Mouse (Mus musculus) heart, embryonic 10.5 days (tissue): ENCODE results near the gene Inpp4b. TPM values are rescaled to one million over a fixed set of nuclear protein-coding genes. Genes with fewer than 3 reads are reported as not detected.

Source experiments
- DNase-seq: peaks from one replicate; pipeline ENCODE4 v3.0.0-alpha.2; 2017; ENCODE audit warnings: low spot score
- H3K27ac ChIP-seq: fragments of 300-500 bp; sonication (generic); 2 replicates; pipeline ENCODE4 v1.5.1; 2016; ENCODE audit warnings: mild to moderate bottlenecking
- H3K27me3 ChIP-seq: fragments of 300-500 bp; sonication (generic); 2 replicates; pipeline ENCODE4 v1.6.1; 2016; ENCODE audit warnings: mild to moderate bottlenecking; ENCODE audit not compliant: poor library complexity, insufficient read depth, severe bottlenecking
- H3K36me3 ChIP-seq: fragments of 300-500 bp; sonication (generic); 2 replicates; pipeline ENCODE4 v1.6.1; 2016; ENCODE audit warnings: mild to moderate bottlenecking, moderate library complexity
- H3K4me1 ChIP-seq: fragments of 300-500 bp; sonication (generic); 2 replicates; pipeline ENCODE4 v1.6.1; 2016; ENCODE audit warnings: mild to moderate bottlenecking
- H3K4me3 ChIP-seq: fragments of 300-500 bp; sonication (generic); 2 replicates; pipeline ENCODE4 v1.5.1; 2016; ENCODE audit warnings: mild to moderate bottlenecking, moderate library complexity
- H3K9me3 ChIP-seq: fragments of 300-500 bp; sonication (generic); 2 replicates; pipeline ENCODE4 v1.6.1; 2016; ENCODE audit warnings: mild to moderate bottlenecking, moderate library complexity
- WGBS: fragments of 180-500 bp; shearing (Covaris S2); methylation state at CpG from one replicate; pipeline ENCODE4 v1.1.7; 2016; 5-methylcytosine and 5-hydroxymethylcytosine counted together
- polyA plus RNA-seq: library from polyadenylated mRNA; unstranded; fragments of >200 nt; fragmentation: Nextera tagmentation; extraction: Ambion mirVana; gene quantifications from 2 replicates; pipeline ENCODE4 v1.2.1, GENCODE M21; 2016

Gene Inpp4b
- polyA plus RNA-seq, 1 experiment from 2014 or later = 6.0 TPM

- peaks cover 21% of the 10 kb centered on the region for H3K4me1 ChIP-seq
- no peaks in the 10 kb centered on the region for H3K9me3 ChIP-seq
- peak; percentile 75 for DNase-seq
- WGBS = 17% methylated on average over 12 of the region's 12 CpGs
- H3K27me3 ChIP-seq = no peaks in the 10 kb centered on the region
- peak overlapping the region; percentile 75 for H3K27ac ChIP-seq
- H3K36me3 ChIP-seq = no peaks in the 10 kb centered on the region
- peak overlapping the region; percentile 41 for H3K4me3 ChIP-seq
Observed at GRCm38 (mm10) chr8:81767411-81768312, 425.3 kb downstream of the Inpp4b start.

DNA sequence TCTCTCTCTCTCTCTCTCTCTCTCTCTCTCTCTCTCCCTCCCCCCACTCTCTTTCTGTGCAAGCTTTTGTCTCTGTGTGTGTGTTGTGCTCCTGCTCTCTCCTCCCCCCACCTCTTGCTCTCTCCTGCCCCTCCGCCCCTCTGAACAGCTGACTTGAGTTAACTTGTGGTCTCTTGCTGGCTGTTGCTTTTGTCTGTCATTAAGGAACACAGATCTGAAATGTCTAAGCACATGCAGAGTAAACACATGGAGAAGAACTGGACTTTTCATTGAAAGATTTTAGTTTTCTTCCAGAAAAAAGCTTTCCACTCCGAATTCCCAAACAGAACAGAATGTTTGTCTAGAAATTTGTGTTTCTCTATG is 425.9 kb downstream of the Inpp4b start:
- no peaks in the 10 kb centered on the region for H3K9me3 ChIP-seq
- no peak for DNase-seq
- peaks cover 21% of the 10 kb centered on the region for H3K4me1 ChIP-seq
- 49% methylated on average over 2 of the region's 2 CpGs for WGBS
- peak overlapping the region; percentile 41 for H3K4me3 ChIP-seq
- H3K27me3 ChIP-seq = no peaks in the 10 kb centered on the region
- no peaks in the 10 kb centered on the region for H3K36me3 ChIP-seq
- peak overlapping the region; percentile 75 for H3K27ac ChIP-seq

- Histone ChIP-seq H3K27ac (peak overlapping the region; percentile 75; the same call in 1 of the 2 replicates), H3K4me1 (peaks cover 21% of the 10 kb centered on the region), H3K27me3 (no peaks in the 10 kb centered on the region), H3K9me3 (no peaks in the 10 kb centered on the region), H3K4me3 (peak overlapping the region; percentile 41; the same call in 1 of the 2 replicates), H3K36me3 (no peaks in the 10 kb centered on the region)
- WGBS = 62% methylated on average over 2 of the region's 2 CpGs
- no peak for DNase-seq
Observed at GRCm38 (mm10) chr8:81768731-81769445, 426.5 kb downstream of the Inpp4b start.

DNA sequence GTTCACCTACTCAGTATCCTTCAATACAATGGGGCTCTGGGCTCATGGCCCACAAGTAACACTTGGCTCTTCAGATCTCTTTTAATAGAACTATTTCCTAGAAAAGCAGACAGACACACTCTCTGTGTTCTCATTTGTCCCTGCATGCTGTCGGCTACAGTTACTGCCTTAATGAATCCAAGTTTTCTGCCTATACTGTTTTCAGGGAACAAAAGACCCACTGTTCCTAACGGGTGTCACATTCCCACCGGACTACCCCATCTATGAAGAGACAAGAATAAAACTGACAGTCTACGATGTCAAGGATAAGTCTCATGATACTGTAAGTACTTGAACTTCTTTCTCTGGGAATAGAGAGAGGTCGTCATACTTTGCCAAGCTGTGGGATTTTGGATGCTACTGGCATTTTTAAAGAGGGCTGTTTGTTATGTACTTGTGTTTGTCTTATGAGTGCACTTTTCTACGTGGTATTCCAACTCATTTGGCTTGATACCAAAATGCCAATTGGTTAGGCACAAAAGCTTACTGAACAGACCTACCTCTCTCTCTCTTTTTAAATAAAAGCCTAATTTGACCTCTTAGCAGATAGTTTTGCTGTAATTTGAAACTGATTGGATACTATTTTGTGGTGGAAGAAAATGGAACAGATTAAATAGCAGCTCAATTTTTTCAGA is 428.4 kb downstream of the Inpp4b start:
- DNase-seq = no peak
- Histone ChIP-seq H3K27ac (no peak overlapping the region), H3K36me3 (no peaks in the 10 kb centered on the region), H3K27me3 (no peaks in the 10 kb centered on the region), H3K9me3 (no peaks in the 10 kb centered on the region), H3K4me1 (peaks cover 20% of the 10 kb centered on the region), H3K4me3 (no peak overlapping the region)
- WGBS = 62% methylated on average over 6 of the region's 6 CpGs

DNA sequence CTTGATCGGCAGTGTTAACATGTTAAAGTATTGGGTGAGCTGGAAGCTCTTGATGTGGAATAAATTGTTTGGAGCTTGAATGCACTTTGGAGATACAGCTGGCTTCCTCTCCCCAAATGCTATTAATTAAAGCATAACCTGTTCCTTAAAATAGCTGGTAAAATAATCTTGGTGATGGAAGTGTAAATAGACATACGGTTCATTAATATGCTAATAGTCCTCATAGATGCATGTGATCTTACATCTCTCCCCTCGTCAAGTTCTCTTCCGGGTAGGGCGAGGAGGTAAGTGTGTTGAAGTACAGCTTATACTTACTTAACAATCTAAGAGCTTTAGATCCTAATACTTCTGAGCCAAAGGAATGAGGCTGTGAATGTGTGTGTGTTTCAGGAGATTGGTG is 430.5 kb downstream of the Inpp4b start:
- no peaks in the 10 kb centered on the region for H3K9me3 ChIP-seq
- H3K27me3 ChIP-seq = no peaks in the 10 kb centered on the region
- 86% methylated on average over 5 of the region's 5 CpGs for WGBS
- H3K36me3 ChIP-seq = no peaks in the 10 kb centered on the region
- no peak for DNase-seq
- H3K27ac ChIP-seq = no peak overlapping the region
- H3K4me1 ChIP-seq = peaks cover 6% of the 10 kb centered on the region; the same call in 1 of the 2 replicates
- H3K4me3 ChIP-seq = no peak overlapping the region

- H3K27ac ChIP-seq = no peak overlapping the region
- no peaks in the 10 kb centered on the region for H3K36me3 ChIP-seq
- WGBS = 79% methylated on average over 9 of the region's 9 CpGs
- no peaks in the 10 kb centered on the region for H3K9me3 ChIP-seq
- DNase-seq = no peak
- no peaks in the 10 kb centered on the region for H3K27me3 ChIP-seq
- no peak overlapping the region for H3K4me3 ChIP-seq
- H3K4me1 ChIP-seq = no peaks in the 10 kb centered on the region
Observed at GRCm38 (mm10) chr8:81773305-81773965, 431.1 kb downstream of the Inpp4b start.

- H3K4me1 ChIP-seq = no peaks in the 10 kb centered on the region
- WGBS = 85% methylated on average over 4 of the region's 4 CpGs
- no peak for DNase-seq
- no peaks in the 10 kb centered on the region for H3K27me3 ChIP-seq
- no peaks in the 10 kb centered on the region for H3K9me3 ChIP-seq
- H3K27ac ChIP-seq = no peak overlapping the region
- H3K4me3 ChIP-seq = no peak overlapping the region
- H3K36me3 ChIP-seq = no peaks in the 10 kb centered on the region
Observed at GRCm38 (mm10) chr8:81774010-81774409, 431.7 kb downstream of the Inpp4b start.

DNA sequence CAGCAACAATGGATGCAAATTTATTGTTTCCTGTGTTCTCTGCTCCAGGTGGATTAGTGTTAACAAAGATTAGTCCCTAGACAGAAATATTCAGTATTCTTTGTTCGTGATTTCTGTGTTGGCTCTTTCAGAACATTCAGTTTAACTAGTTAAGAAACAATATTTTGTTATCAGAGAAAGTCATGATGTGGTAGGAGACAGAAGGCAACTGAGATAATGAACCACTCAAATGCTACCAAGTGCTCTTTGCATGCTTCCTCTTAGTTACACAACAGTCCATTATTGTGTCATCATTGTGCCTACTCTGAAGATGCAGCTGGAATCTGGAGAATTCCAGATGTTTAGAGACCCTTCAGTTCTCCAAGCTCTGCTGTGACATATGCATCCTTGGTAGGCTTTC is 432.1 kb downstream of the Inpp4b start:
- no peak for DNase-seq
- Histone ChIP-seq H3K27me3 (no peaks in the 10 kb centered on the region), H3K36me3 (no peaks in the 10 kb centered on the region), H3K4me1 (no peaks in the 10 kb centered on the region), H3K4me3 (no peak overlapping the region), H3K27ac (no peak overlapping the region), H3K9me3 (no peaks in the 10 kb centered on the region)
- 60% methylated on average over 1 of the region's 1 CpGs for WGBS

DNA sequence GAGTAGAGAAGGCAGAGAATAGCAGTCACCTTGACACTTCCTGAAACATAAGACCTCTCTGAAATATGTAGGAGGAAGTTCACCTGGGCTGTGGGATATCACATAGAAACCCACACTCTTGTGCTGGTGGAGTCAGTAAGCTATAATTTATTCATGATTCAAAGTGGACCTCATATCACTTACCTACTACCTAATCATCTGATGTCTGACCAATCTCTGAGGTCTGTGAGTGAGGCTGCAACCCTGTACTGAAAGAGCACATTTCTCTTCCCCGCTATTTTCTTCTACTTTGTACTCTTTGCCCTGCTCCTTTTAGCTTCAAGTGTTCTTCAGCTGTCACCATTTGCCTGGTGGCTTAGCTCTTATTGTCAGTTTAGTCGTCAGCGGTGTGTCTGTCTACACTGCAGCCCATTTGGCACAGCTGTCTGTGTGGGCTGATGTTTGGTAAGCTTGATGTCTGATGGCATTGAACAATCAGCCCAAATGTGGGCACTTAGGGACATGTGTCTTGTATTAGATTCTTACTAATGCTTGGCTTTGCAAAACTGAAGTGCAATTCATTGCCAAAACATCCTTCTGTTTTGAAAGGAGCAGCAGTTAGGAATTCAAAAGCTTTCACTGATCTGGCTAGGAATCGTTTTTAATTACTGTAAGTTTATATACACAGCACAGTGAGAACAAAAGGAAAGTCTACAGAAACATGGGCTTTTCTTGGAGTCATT is 434.3 kb downstream of the Inpp4b start:
- 54% methylated on average over 4 of the region's 4 CpGs for WGBS
- Histone ChIP-seq H3K27me3 (no peaks in the 10 kb centered on the region), H3K27ac (no peak overlapping the region), H3K4me3 (no peak overlapping the region), H3K4me1 (no peaks in the 10 kb centered on the region), H3K36me3 (no peaks in the 10 kb centered on the region), H3K9me3 (no peaks in the 10 kb centered on the region)
- DNase-seq = no peak

- Histone ChIP-seq H3K27ac (no peak overlapping the region), H3K36me3 (no peaks in the 10 kb centered on the region), H3K27me3 (no peaks in the 10 kb centered on the region), H3K4me1 (no peaks in the 10 kb centered on the region), H3K4me3 (no peak overlapping the region), H3K9me3 (no peaks in the 10 kb centered on the region)
- no peak for DNase-seq
- WGBS = 70% methylated on average over 1 of the region's 1 CpGs
Observed at GRCm38 (mm10) chr8:81777704-81778103, 435.3 kb downstream of the Inpp4b start.

- Histone ChIP-seq H3K36me3 (no peaks in the 10 kb centered on the region), H3K4me1 (no peaks in the 10 kb centered on the region), H3K9me3 (no peaks in the 10 kb centered on the region), H3K27ac (no peak overlapping the region), H3K27me3 (no peaks in the 10 kb centered on the region), H3K4me3 (no peak overlapping the region)
- WGBS = 87% methylated on average over 5 of the region's 5 CpGs
- no peak for DNase-seq
Observed at GRCm38 (mm10) chr8:81779440-81779839, 437.1 kb downstream of the Inpp4b start.

GRCm38 (mm10) chr8:81780166-81780565 is 437.8 kb downstream of the Inpp4b start:
- H3K27me3 ChIP-seq = no peaks in the 10 kb centered on the region
- no peak overlapping the region for H3K27ac ChIP-seq
- no peak for DNase-seq

More at GRCm38 (mm10) chr8:81780166-81780565, 437.8 kb downstream of the Inpp4b start:
- H3K4me3 ChIP-seq = no peak overlapping the region
- 86% methylated on average over 6 of the region's 6 CpGs for whole genome bisulfite sequencing
- no peaks in the 10 kb centered on the region for H3K4me1 ChIP-seq
- no peaks in the 10 kb centered on the region for H3K9me3 ChIP-seq
- no peaks in the 10 kb centered on the region for H3K36me3 ChIP-seq
